Mouse (Mus musculus): ENCODE results near the gene Zscan12. TPM values are rescaled to one million over a fixed set of nuclear protein-coding genes. Genes with fewer than 3 reads are reported as not detected.
A peak's percentile ranks its signal among the peaks of the same experiment; 100 is the strongest.

The Zscan12 gene
- polyA plus RNA-seq, 1 experiment from 2014 or later: 21.9 TPM

- WGBS: 4% methylated on average over 27 of the region's 27 CpGs
- H3K27ac ChIP-seq (replicated peaks): peak overlapping the region; percentile 87
Observed at GRCm38 (mm10) chr13:21407969-21408804, 45.6 kb downstream of the Zscan12 start.

GRCm38 (mm10) chr13:21408805-21409459 lies 46.3 kb downstream of the Zscan12 start:
- Histone ChIP-seq H3K36me3 (no peaks in the 10 kb centered on the region), H3K4me3 (peak overlapping the region; percentile 60), H3K9me3 (replicated peaks) (no peaks in the 10 kb centered on the region), H3K27ac (replicated peaks) (peak overlapping the region; percentile 87), H3K4me1 (peaks cover 17% of the 10 kb centered on the region), H3K27me3 (ENCODE audit: low read depth, poor library complexity, severe bottlenecking) (peaks cover 4% of the 10 kb centered on the region; the same call in 1 of the 2 replicates)
- 54% methylated on average over 11 of the region's 11 CpGs for WGBS
- no peak for DNase-seq (ENCODE audit: low spot score)

More at GRCm38 (mm10) chr13:21407969-21408804, 45.6 kb downstream of the Zscan12 start:
- Histone ChIP-seq H3K4me1 (peaks cover 17% of the 10 kb centered on the region), H3K9me3 (replicated peaks) (no peaks in the 10 kb centered on the region), H3K36me3 (no peaks in the 10 kb centered on the region), H3K27me3 (ENCODE audit: low read depth, poor library complexity, severe bottlenecking) (peaks cover 4% of the 10 kb centered on the region; the same call in 1 of the 2 replicates), H3K4me3 (peak overlapping the region; percentile 60)
- DNase-seq (ENCODE audit: low spot score): peak; percentile 77

DNA sequence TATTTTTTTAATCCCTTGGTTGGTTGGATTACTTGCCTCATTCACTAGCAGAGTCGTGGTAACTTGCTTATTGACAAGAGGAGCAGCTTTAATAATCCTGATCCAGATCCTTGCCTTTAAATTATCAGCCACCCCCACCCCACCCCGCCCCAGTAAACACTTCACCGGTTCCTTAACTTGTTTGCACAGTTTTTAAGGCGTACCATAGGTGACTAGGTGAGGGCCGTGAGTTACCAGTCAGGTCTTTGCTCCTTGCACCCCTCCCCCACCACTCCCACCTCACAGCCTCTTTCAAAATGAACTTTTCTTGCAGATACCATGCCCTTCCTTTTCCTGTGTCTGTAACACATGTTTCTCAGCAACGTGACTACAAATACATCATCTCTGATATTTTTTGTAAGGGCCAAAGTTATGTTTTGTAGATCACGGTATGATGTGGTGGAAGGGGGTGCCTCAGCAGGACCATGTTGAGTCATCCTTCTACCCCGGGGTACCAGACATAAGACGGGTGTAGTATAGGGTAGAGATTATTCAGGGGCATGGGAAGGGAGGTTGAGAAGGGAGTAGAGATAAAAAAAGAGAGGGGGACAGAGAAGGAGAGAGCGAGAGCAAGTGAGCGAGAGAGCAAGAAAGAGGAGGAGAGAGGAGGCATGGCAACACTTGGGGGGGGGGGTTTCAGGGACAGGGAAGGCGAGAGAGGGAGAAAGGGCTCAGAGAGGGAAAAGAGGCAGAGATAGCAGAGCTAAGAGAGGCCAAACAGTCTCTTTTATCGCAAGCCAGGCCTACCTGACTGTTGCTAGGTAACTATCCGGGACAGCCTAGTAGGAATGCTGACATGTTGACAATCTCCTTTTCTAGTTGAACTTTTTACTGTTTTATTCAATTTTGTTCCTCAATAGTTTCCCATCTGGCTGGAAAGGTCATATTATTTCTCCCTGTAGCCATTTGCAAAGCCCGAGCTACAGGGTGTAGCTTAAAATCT lies 51.9 kb downstream of the Zscan12 start:
- 71% methylated on average over 15 of the region's 15 CpGs for WGBS
- no peaks in the 10 kb centered on the region for H3K36me3 ChIP-seq
- H3K27ac ChIP-seq (replicated peaks): no peak overlapping the region
- no peaks in the 10 kb centered on the region for H3K9me3 ChIP-seq (replicated peaks)
- no peak overlapping the region for H3K4me3 ChIP-seq
- no peaks in the 10 kb centered on the region for H3K27me3 ChIP-seq (ENCODE audit: low read depth, poor library complexity, severe bottlenecking)
- peaks cover 7% of the 10 kb centered on the region for H3K4me1 ChIP-seq
- no peak for DNase-seq (ENCODE audit: low spot score)

GRCm38 (mm10) chr13:21415266-21415665 lies 52.6 kb downstream of the Zscan12 start:
- Histone ChIP-seq H3K9me3 (replicated peaks) (no peaks in the 10 kb centered on the region), H3K4me1 (peaks cover 7% of the 10 kb centered on the region), H3K36me3 (no peaks in the 10 kb centered on the region), H3K27ac (replicated peaks) (no peak overlapping the region), H3K4me3 (no peak overlapping the region), H3K27me3 (ENCODE audit: low read depth, poor library complexity, severe bottlenecking) (no peaks in the 10 kb centered on the region)
- 82% methylated on average over 4 of the region's 4 CpGs for WGBS
- DNase-seq (ENCODE audit: low spot score): no peak

- peaks cover 7% of the 10 kb centered on the region for H3K4me1 ChIP-seq
- no peak overlapping the region for H3K4me3 ChIP-seq
- no peak overlapping the region for H3K27ac ChIP-seq (replicated peaks)
- H3K36me3 ChIP-seq: no peaks in the 10 kb centered on the region
- DNase-seq (ENCODE audit: low spot score): no peak
- H3K9me3 ChIP-seq (replicated peaks): no peaks in the 10 kb centered on the region
- WGBS: 90% methylated on average over 2 of the region's 2 CpGs
- no peaks in the 10 kb centered on the region for H3K27me3 ChIP-seq (ENCODE audit: low read depth, poor library complexity, severe bottlenecking)
Observed at GRCm38 (mm10) chr13:21415750-21416149, 53.1 kb downstream of the Zscan12 start.

- DNase-seq (ENCODE audit: low spot score): no peak
- 82% methylated on average over 6 of the region's 6 CpGs for WGBS
- H3K27me3 ChIP-seq (ENCODE audit: low read depth, poor library complexity, severe bottlenecking): no peaks in the 10 kb centered on the region
- no peaks in the 10 kb centered on the region for H3K36me3 ChIP-seq
- H3K9me3 ChIP-seq (replicated peaks): no peaks in the 10 kb centered on the region
- H3K4me3 ChIP-seq: no peak overlapping the region
- H3K4me1 ChIP-seq: peaks cover 7% of the 10 kb centered on the region
- no peak overlapping the region for H3K27ac ChIP-seq (replicated peaks)
Observed at GRCm38 (mm10) chr13:21417298-21418010, 54.8 kb downstream of the Zscan12 start.

GRCm38 (mm10) chr13:21418865-21419264 lies 56.2 kb downstream of the Zscan12 start:
- Histone ChIP-seq H3K4me1 (peaks cover 7% of the 10 kb centered on the region), H3K9me3 (replicated peaks) (no peaks in the 10 kb centered on the region), H3K27me3 (ENCODE audit: low read depth, poor library complexity, severe bottlenecking) (no peaks in the 10 kb centered on the region), H3K27ac (replicated peaks) (no peak overlapping the region), H3K36me3 (no peaks in the 10 kb centered on the region), H3K4me3 (no peak overlapping the region)
- 70% methylated on average over 6 of the region's 6 CpGs for WGBS
- no peak for DNase-seq (ENCODE audit: low spot score)

Small RNA genes within 50 kb of the gene (microRNA-seq; reads per million reads assigned to microRNA genes)
- gene Mir6942: not detected

Other genes starting within 250 kb of the Zscan12 start
- not detected in 2 replicates for gene Olfr263, start 233.2 kb upstream of the Zscan12 start, polyA plus RNA-seq (2016; fragmentation: Nextera tagmentation; extraction: Ambion mirVana)
- not detected in 2 replicates for gene Olfr1368, start 217.0 kb upstream of the Zscan12 start, polyA plus RNA-seq (2016; fragmentation: Nextera tagmentation; extraction: Ambion mirVana)
- 146 and 162 TPM in 2 replicates for gene Trim27, start 183.4 kb upstream of the Zscan12 start, polyA plus RNA-seq (2016; fragmentation: Nextera tagmentation; extraction: Ambion mirVana)
- gene Gpx5, start 70.1 kb upstream of the Zscan12 start, polyA plus RNA-seq (2016; fragmentation: Nextera tagmentation; extraction: Ambion mirVana): not detected in 2 replicates
- 0.09 TPM in 1 of 2 replicates, not detected in the other for gene Gpx6, start 50.7 kb upstream of the Zscan12 start, polyA plus RNA-seq (2016; fragmentation: Nextera tagmentation; extraction: Ambion mirVana)
- not detected in 2 replicates for gene Olfr1367, start 15.9 kb upstream of the Zscan12 start, polyA plus RNA-seq (2016; fragmentation: Nextera tagmentation; extraction: Ambion mirVana)
- gene Zkscan3, start 39.9 kb downstream of the Zscan12 start, polyA plus RNA-seq (2016; fragmentation: Nextera tagmentation; extraction: Ambion mirVana): 87.1 and 91.1 TPM in 2 replicates
- 5.1 TPM in 2 replicates for gene Pgbd1, start 78.2 kb downstream of the Zscan12 start, polyA plus RNA-seq (2016; fragmentation: Nextera tagmentation; extraction: Ambion mirVana)
- gene Zscan26, start 90.9 kb downstream of the Zscan12 start, polyA plus RNA-seq (2016; fragmentation: Nextera tagmentation; extraction: Ambion mirVana): 24.2 and 25.6 TPM in 2 replicates
- gene Nkapl, start 105.7 kb downstream of the Zscan12 start, polyA plus RNA-seq (2016; fragmentation: Nextera tagmentation; extraction: Ambion mirVana): 1.7 and 2.3 TPM in 2 replicates
- 5.0 and 5.3 TPM in 2 replicates for gene Zkscan4, start 116.1 kb downstream of the Zscan12 start, polyA plus RNA-seq (2016; fragmentation: Nextera tagmentation; extraction: Ambion mirVana)
- not detected in 2 replicates for gene Gm10065, start 116.6 kb downstream of the Zscan12 start, polyA plus RNA-seq (2016; fragmentation: Nextera tagmentation; extraction: Ambion mirVana)
- 0.42 and 0.56 TPM in 2 replicates for gene AK157302, start 132.4 kb downstream of the Zscan12 start, polyA plus RNA-seq (2016; fragmentation: Nextera tagmentation; extraction: Ambion mirVana)
- 4.6 and 5.1 TPM in 2 replicates for gene Gm11273, start 138.6 kb downstream of the Zscan12 start, polyA plus RNA-seq (2016; fragmentation: Nextera tagmentation; extraction: Ambion mirVana)
- gene Zkscan8, start 168.3 kb downstream of the Zscan12 start, polyA plus RNA-seq (2016; fragmentation: Nextera tagmentation; extraction: Ambion mirVana): 5.3 and 7.1 TPM in 2 replicates
- gene Olfr1366, start 180.0 kb downstream of the Zscan12 start, polyA plus RNA-seq (2016; fragmentation: Nextera tagmentation; extraction: Ambion mirVana): 0.11 and 0.15 TPM in 2 replicates
- not detected in 2 replicates for gene Olfr1535, start 197.1 kb downstream of the Zscan12 start, polyA plus RNA-seq (2016; fragmentation: Nextera tagmentation; extraction: Ambion mirVana)
- gene Olfr1364, start 218.9 kb downstream of the Zscan12 start, polyA plus RNA-seq (2016; fragmentation: Nextera tagmentation; extraction: Ambion mirVana): not detected in 2 replicates